Mouse (Mus musculus): ENCODE measurements around the gene Adgrf3.

DNA sequence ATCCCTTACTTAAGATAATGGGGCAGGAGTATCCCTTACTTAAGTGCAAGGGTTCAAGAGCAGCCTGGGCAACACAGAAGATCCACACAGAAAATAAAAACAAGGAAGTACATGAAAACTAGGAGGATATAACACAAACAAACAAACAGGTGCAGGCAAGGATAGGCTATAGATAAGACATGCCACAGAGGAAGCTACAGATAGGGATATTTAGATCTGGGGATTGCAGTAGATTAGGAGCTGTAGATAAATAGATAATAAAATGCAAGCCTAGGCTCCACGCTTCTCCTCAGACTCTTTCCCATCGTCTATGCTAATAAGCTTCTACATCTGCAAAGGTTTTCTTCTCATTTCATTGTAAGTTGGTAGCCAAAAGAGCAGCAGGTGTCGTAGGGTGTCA lies 488 bp downstream of the Adgrf3 start:
- no peak for TF ChIP-seq CTCF (IDR thresholded peaks at IDR 0.05; ENCODE audit: low read depth)
- no peak for TF ChIP-seq EP300 (IDR thresholded peaks at IDR 0.05; ENCODE audit: low read depth)

Data from heart, postnatal 0 days (tissue).